Mouse (Mus musculus) liver, postnatal 0 days (tissue): ENCODE data around the gene Greb1. TPM values are rescaled to one million over a fixed set of nuclear protein-coding genes. Genes with fewer than 3 reads are reported as not detected.
"Not testable (repeated sequence)": the region's sequence is repeated elsewhere in the genome, so short reads cannot be mapped to it uniquely, and the experiment has no call there.

Experiments
- ATAC-seq: fragments of 200-750 bp; cut with Nextera tagmentation; 2 replicates; pipeline ENCODE4 v1.8.0; 2017; ENCODE audit warnings: mild to moderate bottlenecking, moderate library complexity
- DNase-seq: peaks from one replicate; pipeline ENCODE4 v3.0.0-alpha.2; 2016
- H3K27ac ChIP-seq: fragments of 300-500 bp; sonication (generic); 2 replicates; pipeline ENCODE4 v1.5.1; 2014; ENCODE audit warnings: antibody characterized with exemption, moderate library complexity, mild to moderate bottlenecking, low read depth
- H3K27me3 ChIP-seq: fragments of 300-500 bp; sonication (generic); 2 replicates; pipeline ENCODE4 v1.6.1; 2014; ENCODE audit warnings: low read length, control low read depth, mixed read lengths; ENCODE audit not compliant: insufficient read depth
- H3K36me3 ChIP-seq: fragments of 300-500 bp; sonication (generic); replicated peaks from 2 replicates; pipeline ENCODE4 v1.6.1; 2014; ENCODE audit warnings: mild to moderate bottlenecking, control low read depth, low read length, moderate library complexity, mixed read lengths; ENCODE audit not compliant: insufficient read depth
- H3K4me1 ChIP-seq: fragments of 300-500 bp; sonication (generic); 2 replicates; pipeline ENCODE4 v1.6.1; 2014; ENCODE audit warnings: antibody characterized with exemption, mild to moderate bottlenecking, control low read depth; ENCODE audit not compliant: insufficient read depth
- H3K4me2 ChIP-seq: fragments of 300-500 bp; sonication (generic); 2 replicates; pipeline ENCODE4 v1.6.1; 2014; ENCODE audit warnings: low read depth, mild to moderate bottlenecking, low read length, moderate library complexity, mixed read lengths
- H3K4me3 ChIP-seq: fragments of 300-500 bp; sonication (generic); 2 replicates; pipeline ENCODE4 v1.5.1; 2014; ENCODE audit warnings: low read depth, low read length
- H3K9ac ChIP-seq: fragments of 300-500 bp; sonication (generic); replicated peaks from 2 replicates; pipeline ENCODE4 v1.6.1; 2014; ENCODE audit warnings: mild to moderate bottlenecking, moderate library complexity
- H3K9me3 ChIP-seq: fragments of 300-500 bp; sonication (generic); 2 replicates; pipeline ENCODE4 v1.6.1; 2016; ENCODE audit warnings: mild to moderate bottlenecking, control low read depth, low read length, mixed read lengths
- CTCF ChIP-seq: sonication (generic); IDR thresholded peaks from 2 replicates; pipeline ENCODE4 v1.5.1; 2016; ENCODE audit warnings: antibody characterized with exemption, low read depth
- EP300 ChIP-seq: IDR thresholded peaks from 2 replicates; pipeline ENCODE4 v1.6.1; 2016; ENCODE audit warnings: antibody characterized with exemption, low read depth, mild to moderate bottlenecking
- WGBS: fragments of 180-500 bp; shearing (Covaris S2); extraction: QIAGEN DNeasy Blood & Tissue Kit; methylation state at CpG from one replicate; pipeline ENCODE4 v1.1.7; 2014; ENCODE audit not compliant: insufficient replicate concordance; 5-methylcytosine and 5-hydroxymethylcytosine counted together
- polyA plus RNA-seq: library from polyadenylated mRNA; unstranded; fragments of >200 nt; fragmentation: Nextera tagmentation; extraction: Ambion mirVana; gene quantifications from 2 replicates; pipeline ENCODE4 v1.2.1, GENCODE M21; 2015

The Greb1 gene
- polyA plus RNA-seq, 1 experiment from 2014 or later: 0.12 TPM

GRCm38 (mm10) chr12:16698691-16699090 lies 102.0 kb downstream of the Greb1 start:
- H3K27ac ChIP-seq: no peak overlapping the region
- 85% methylated on average over 1 of the region's 1 CpGs for WGBS
- ATAC-seq: no peak

GRCm38 (mm10) chr12:16696146-16696545 lies 104.5 kb downstream of the Greb1 start:
- DNase-seq (no peak), ATAC-seq (no peak)
- Histone ChIP-seq H3K36me3 (no peaks in the 10 kb centered on the region), H3K9me3 (no peaks in the 10 kb centered on the region), H3K4me2 (no peak overlapping the region), H3K9ac (no peak overlapping the region), H3K27me3 (no peaks in the 10 kb centered on the region), H3K4me3 (no peak overlapping the region), H3K27ac (no peak overlapping the region), H3K4me1 (no peaks in the 10 kb centered on the region)
- TF ChIP-seq EP300 (no peak), CTCF (no peak)
- WGBS: 79% methylated on average over 13 of the region's 13 CpGs

More at GRCm38 (mm10) chr12:16698691-16699090, 102.0 kb downstream of the Greb1 start:
- Histone ChIP-seq H3K36me3 (no peaks in the 10 kb centered on the region), H3K9ac (no peak overlapping the region), H3K4me1 (no peaks in the 10 kb centered on the region), H3K27me3 (no peaks in the 10 kb centered on the region), H3K9me3 (no peaks in the 10 kb centered on the region), H3K4me2 (no peak overlapping the region), H3K4me3 (no peak overlapping the region)
- TF ChIP-seq EP300: no peak
- TF ChIP-seq CTCF: no peak
- no peak for DNase-seq

GRCm38 (mm10) chr12:16695252-16695651 lies 105.4 kb downstream of the Greb1 start:
- not testable (repeated sequence) for H3K4me1 ChIP-seq, H3K4me3 ChIP-seq, DNase-seq, H3K27me3 ChIP-seq, H3K36me3 ChIP-seq, H3K9me3 ChIP-seq, H3K27ac ChIP-seq, H3K4me2 ChIP-seq, ATAC-seq, H3K9ac ChIP-seq
- 81% methylated on average over 7 of the region's 8 CpGs for WGBS

- Histone ChIP-seq H3K27me3 (no peaks in the 10 kb centered on the region), H3K36me3 (no peaks in the 10 kb centered on the region), H3K4me3 (no peak overlapping the region), H3K4me1 (no peaks in the 10 kb centered on the region), H3K4me2 (no peak overlapping the region), H3K9ac (no peak overlapping the region), H3K27ac (no peak overlapping the region), H3K9me3 (no peaks in the 10 kb centered on the region)
- no peak for TF ChIP-seq CTCF
- TF ChIP-seq EP300: no peak
- DNase-seq (no peak), ATAC-seq (no peak)
- WGBS: 62% methylated on average over 5 of the region's 5 CpGs
Measured at GRCm38 (mm10) chr12:16694783-16695182, 105.9 kb downstream of the Greb1 start.

GRCm38 (mm10) chr12:16690631-16691030 lies 110.1 kb downstream of the Greb1 start:
- Histone ChIP-seq H3K9me3 (no peaks in the 10 kb centered on the region), H3K4me3 (no peak overlapping the region), H3K4me1 (no peaks in the 10 kb centered on the region), H3K36me3 (no peaks in the 10 kb centered on the region), H3K27ac (no peak overlapping the region), H3K9ac (no peak overlapping the region), H3K4me2 (no peak overlapping the region), H3K27me3 (no peaks in the 10 kb centered on the region)
- no peak for ATAC-seq
- TF ChIP-seq EP300: no peak
- no peak for TF ChIP-seq CTCF
- DNase-seq: no peak
- 79% methylated on average over 9 of the region's 9 CpGs for WGBS

- WGBS: 89% methylated on average over 10 of the region's 10 CpGs
- TF ChIP-seq CTCF: no peak
- TF ChIP-seq EP300: no peak
- ATAC-seq: no peak
- DNase-seq: no peak
- H3K9me3 ChIP-seq: no peaks in the 10 kb centered on the region
- no peaks in the 10 kb centered on the region for H3K36me3 ChIP-seq
- no peak overlapping the region for H3K4me3 ChIP-seq
- no peak overlapping the region for H3K27ac ChIP-seq
- no peaks in the 10 kb centered on the region for H3K27me3 ChIP-seq
- H3K4me1 ChIP-seq: no peaks in the 10 kb centered on the region
- no peak overlapping the region for H3K4me2 ChIP-seq
- H3K9ac ChIP-seq: no peak overlapping the region
Measured at GRCm38 (mm10) chr12:16672246-16672645, 128.4 kb downstream of the Greb1 start.

GRCm38 (mm10) chr12:16669176-16669575 lies 131.5 kb downstream of the Greb1 start:
- H3K9ac ChIP-seq: no peak overlapping the region
- H3K4me2 ChIP-seq: no peak overlapping the region
- no peak for DNase-seq
- no peak overlapping the region for H3K27ac ChIP-seq
- no peak for ATAC-seq
- no peaks in the 10 kb centered on the region for H3K27me3 ChIP-seq
- no peak overlapping the region for H3K4me3 ChIP-seq
- TF ChIP-seq EP300 (no peak), CTCF (no peak)
- H3K9me3 ChIP-seq: no peaks in the 10 kb centered on the region
- H3K36me3 ChIP-seq: no peaks in the 10 kb centered on the region
- WGBS: 68% methylated on average over 3 of the region's 3 CpGs
- no peaks in the 10 kb centered on the region for H3K4me1 ChIP-seq
